Mouse (Mus musculus) embryo, embryonic 11.5 days (tissue): ENCODE measurements around the gene Hoxa10.
A peak's percentile ranks its signal among the peaks of the same experiment; 100 is the strongest.

Experiments
- DNase-seq: peaks from one replicate; pipeline ENCODE4 v3.0.0-alpha.2; 2012; ENCODE audit warnings: low read depth, low spot score

The Hoxa10 gene

DNA sequence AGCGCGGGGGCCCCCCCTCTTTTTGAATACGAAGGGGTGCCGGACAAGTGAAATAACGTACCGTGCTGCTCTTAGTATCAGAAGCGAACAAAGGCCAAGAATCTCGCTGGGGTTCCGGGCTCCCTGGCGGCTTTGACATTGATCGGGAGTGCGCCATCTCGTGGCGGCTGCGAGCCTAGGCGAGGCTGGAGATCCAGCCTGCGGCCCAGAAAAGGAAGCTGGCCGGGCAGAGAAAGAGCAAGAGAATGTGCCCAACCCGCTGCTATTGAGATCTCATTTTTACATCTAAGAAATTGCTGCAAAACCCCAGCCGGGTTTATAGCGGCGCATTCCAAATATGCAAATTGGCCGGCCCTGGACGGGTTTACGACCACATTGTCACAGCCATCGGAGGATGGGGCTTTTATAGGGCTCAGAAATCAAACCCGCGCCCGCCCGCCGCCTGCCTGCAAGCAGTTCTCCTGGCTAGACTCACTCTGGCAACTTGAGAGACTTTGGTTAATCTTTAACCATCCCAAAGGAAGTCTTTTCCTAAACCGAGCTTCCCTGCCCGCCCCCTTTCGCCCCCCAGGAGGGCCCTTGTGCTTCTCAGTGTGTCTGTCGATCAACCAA is at the start of gene Hoxa10:
Gene Hoxa10 (minus strand): TSS at position 466 of the 612 bp plus-strand sequence.
- peak; percentile 88 for DNase-seq

GRCm38 (mm10) chr6:52290186-52290585 is 49.5 kb upstream of the Hoxa10 start:
- DNase-seq: no peak

DNA sequence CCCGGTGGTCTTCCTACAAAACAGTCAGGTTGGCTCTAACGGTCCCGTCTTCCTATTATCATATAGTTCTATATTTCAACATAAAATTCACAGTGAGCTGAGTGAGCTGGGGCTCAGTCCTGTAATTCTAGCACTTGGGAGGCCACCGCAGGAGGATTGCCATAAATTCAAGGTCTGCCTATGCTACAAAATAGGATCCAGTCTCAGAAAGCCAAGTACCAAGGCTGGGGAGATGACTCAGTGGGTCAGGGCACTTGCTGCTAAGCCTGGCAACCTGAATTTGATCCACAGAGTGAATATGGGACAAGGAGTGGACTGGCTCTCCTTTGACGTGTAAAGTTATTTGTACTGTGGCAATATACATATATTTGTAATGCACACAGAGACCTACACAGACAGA is 43.2 kb upstream of the Hoxa10 start:
- DNase-seq: no peak

DNA sequence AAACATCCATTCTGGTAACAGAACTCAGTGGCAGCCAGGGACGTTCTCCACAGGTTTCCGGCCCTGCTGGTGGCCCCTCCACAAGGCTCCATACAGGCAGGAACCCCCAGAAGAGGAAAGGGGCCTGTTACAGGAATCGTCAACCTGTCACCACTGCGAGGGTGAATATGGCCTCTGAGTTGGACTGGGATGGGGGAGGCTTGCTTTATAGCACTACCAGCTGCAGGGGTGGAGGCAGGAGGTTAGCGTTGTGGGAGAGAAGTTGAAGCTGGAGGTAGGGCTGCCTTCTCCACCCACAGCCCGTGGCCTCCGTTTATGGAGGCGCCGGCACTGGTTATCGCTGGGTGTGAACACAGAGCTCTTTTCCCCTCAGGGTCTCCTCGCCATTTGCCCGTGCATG is 40.4 kb upstream of the Hoxa10 start:
- DNase-seq: no peak

DNA sequence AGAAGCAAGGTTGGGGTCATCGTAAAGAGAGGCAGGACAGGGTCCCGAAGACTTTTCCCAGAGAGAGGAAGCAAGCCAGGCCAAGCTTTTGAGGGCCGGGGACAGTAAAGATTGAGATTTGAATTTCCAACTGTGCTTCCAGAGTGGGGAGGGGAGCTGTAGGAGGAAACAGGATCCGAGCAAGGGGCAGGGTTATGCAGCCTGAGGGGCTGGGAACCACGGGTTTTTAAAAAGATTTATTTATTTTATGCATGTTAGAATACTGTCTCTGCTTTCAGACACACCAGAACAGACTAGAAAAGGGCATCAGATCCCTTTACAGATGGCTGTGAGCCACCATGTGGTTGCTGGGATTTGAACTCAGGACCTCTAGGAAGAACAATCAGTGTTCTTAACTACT is 36.3 kb upstream of the Hoxa10 start:
- no peak for DNase-seq

DNA sequence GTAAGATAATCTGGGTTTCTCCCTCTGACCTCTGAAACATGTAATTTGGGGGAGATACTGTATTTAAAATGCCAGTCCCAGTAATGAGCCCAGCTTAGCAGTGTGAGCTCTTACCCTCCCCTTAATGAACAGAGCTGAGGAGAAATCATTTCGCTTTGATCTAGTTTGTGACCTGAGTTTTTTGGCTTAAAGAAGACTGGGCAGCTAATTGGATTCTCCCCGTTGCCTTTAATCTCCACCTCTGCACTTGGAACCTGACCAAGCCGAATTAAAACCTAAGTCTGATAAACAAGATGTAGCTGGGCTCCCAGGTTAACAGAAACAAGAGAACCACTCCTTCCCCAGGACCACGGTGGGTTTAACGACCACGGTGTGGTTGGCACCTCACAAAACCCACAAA is 35.7 kb upstream of the Hoxa10 start:
- DNase-seq: no peak

- no peak for DNase-seq
These were observed 35.1 kb upstream of the Hoxa10 start for GRCm38 (mm10) chr6:52275563-52276280.

DNA sequence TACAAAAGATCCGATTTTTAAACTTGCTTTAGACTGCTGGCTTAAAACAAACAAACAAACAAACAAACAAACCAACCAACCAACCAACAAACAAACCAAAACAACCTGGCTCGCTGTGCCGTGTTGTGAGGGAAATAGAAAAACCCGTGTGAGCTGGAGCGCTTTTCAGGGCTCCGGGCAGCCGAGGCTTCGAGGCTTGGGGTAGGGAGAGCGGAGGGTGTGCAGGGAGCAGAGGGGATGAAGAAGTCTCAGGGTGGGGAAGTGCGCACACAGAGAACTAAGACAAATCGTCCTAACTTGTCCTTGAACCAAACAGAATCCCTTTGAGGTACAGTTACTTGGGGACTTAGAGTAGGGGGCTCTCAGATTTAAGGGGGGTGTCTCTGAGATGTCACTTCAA is 33.9 kb upstream of the Hoxa10 start:
- DNase-seq: no peak

DNA sequence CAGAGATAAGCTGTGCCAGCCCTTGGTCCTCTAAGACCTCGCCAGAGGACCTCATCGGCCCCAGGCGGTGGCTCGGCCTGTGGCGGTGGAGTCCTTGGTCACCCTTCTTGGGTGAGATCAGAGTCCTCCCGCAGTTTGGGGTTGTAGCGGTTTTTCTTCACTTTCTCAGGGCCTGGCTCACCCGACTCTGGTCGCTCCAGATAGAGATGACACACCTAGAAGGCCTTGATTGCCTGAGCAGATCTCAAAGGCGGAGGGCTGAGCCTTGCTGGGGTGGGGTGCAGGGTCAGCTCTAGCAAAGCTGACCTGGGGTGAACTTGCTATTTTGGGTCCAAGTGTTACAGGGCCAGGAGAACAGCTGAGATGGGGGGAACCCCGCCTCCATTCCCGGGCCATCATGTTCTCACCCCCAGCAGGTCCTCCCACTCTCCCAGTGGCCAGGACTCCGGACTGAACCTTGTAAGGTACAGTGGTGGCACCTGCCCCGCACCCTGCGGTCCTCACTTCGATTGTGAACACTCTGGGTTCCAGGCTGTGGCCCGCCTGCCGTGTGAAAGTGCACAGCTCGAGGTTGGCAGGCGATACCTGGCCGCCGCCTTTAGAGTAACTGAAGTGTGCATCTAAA is 33.1 kb upstream of the Hoxa10 start:
- DNase-seq: no peak

DNA sequence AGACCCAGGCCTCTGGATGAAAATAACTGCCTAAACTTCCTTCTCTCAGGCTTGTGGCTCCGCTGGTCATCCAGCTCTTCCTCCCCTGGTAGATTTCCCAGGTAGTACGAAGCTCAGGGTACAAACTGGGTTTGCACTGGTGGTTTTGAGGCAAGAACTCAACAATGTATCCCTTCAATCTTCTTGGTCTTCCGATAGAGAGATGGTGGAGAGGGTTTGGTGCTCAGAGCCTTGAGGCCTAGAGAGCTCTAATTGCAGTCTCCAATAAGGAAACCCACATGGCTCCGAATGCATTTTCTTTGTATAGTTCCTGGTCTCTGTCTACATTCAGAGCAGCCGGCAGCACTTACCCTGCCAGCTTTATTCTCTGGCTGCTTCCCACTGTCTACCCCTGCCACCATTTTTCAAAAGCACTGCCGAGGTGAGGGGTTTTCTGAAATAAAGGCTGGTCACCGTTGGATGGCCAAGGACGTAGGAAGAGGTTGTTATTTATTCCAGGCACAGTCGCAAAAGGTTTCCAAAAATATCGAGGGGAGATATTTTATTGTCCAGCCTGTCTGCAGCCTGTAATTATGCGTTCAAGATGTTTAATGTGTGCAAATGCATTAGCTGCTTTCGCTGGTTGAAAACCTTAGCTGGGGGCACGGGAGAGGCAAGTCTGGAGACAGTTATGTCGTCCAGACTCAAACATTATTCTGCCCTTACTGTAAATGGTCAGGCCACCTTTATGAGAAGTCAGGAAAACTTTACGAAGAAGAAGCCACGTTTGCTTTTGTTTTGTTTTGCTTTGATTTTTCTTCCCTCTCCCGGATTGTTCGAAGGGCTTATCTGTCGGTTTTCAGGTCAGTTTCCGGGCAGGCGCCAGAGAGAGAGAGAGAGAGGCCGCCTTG is 32.4 kb upstream of the Hoxa10 start:
- no peak for DNase-seq

- no peak for DNase-seq
These were observed 30.1 kb upstream of the Hoxa10 start for GRCm38 (mm10) chr6:52270494-52271480.

- DNase-seq: no peak
These were observed 28.1 kb upstream of the Hoxa10 start for GRCm38 (mm10) chr6:52268756-52269155.

- DNase-seq: no peak
These were observed 27.7 kb upstream of the Hoxa10 start for GRCm38 (mm10) chr6:52268341-52268740.

DNA sequence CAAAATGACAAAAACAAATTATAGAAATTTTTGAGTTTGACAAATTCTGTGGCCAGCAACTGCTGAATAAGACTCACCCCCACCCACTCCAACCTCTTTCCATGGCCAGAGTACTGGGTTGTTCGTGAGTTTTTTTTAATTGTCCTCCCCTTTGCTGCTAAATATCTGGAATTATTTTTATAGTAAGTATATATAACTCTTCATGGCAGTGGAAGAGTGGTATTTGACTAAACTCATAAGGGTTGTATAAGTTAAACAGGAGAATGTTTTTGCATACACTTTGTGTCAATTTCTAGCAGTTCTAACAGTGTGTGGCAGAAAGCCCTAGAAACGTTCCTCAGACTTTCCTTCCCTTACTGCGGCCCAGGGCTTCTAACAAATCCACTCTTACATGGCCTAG is 27.0 kb upstream of the Hoxa10 start:
- DNase-seq: no peak

- no peak for DNase-seq
These were observed 26.6 kb upstream of the Hoxa10 start for GRCm38 (mm10) chr6:52267221-52267620.

- no peak for DNase-seq
These were observed 26.0 kb upstream of the Hoxa10 start for GRCm38 (mm10) chr6:52266666-52266985.

DNA sequence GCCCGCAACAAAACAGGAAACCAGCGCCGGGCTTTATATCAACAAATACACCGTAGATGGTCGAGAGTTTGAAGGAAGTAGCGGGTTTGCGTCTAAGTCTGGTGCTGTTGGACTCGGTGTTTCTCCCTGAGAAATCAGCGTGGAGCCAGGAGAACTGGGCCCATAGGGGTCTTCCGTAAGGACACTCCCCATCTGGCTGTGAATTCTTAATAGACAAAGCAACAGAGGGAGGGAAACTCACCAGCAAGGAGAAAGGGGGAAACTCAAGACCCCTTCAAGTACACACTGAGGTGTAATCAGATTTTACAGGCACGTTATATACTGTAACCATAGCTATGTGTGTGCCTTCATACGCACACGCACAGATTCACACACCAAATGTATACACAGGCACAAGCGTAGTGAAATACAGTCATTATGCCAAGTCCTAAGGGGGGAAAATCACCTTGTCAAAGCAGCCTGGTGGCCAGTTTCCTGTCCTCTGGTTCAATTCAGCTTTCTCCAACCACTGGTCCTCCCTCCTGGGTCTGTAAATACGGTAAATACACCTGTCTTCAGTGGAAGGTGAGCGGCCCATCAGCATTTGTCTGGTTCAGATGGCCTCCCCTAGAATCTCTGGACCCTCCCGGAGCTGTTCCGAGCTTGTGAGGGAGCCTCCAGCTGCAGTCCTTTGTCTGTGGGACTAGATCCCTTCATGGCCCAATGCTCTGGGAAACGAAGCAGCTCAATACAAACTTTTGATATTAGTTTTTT is 25.4 kb upstream of the Hoxa10 start:
- DNase-seq: no peak

DNA sequence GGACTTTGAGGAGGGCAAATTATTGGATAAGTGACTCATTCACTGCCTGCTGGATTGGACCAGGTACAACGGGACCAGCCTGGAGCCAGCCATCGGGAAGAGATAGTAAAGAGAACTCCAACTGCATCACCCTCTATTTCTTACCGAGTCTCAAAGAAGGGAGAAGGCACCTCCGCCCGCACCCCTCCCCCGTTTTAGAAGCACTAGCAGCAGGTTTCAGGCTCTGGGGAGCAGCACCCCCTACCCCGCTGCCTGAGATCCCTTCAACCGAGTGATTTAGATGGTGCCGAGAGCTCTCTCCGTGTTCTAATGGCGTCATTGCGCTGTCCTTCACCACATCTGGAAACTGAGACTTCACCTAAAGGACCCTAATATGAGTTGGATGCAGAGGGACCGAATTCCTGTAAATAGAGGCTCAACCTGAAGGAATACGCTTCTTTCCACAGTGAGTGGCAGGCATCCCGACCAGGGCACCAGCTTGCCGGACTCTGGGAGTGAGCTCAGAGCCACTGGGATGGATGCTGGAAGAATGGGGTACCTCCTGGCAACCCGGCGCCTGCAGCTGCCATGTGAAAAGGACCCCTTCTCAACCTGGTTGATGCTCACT is 24.8 kb upstream of the Hoxa10 start:
- DNase-seq: no peak

GRCm38 (mm10) chr6:52264106-52264790 is 23.6 kb upstream of the Hoxa10 start:
- no peak for DNase-seq

DNA sequence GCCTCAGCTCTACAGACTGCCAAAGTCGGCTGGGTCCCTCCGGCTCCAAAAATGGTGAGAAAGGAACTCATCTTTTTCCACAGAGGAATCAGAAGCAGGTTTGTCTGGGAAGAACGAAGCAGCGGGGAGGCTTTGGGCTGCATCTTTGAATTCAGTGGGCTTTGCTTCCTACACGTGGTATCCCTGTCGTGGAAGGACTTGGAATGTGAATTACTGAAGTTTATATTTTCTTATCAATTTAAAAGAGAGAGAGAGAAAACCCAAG is 22.6 kb upstream of the Hoxa10 start:
- no peak for DNase-seq
